Mouse (Mus musculus): ENCODE measurements at regions not wholly inside any gene's neighbourhood (a gene's known extent, or its start where the extent isn't known, plus 50 kb on each side); places are given as distances from the start of the nearest gene placed in this dataset.

GRCm38 (mm10) chr2:75518607-75519006 is 140.5 kb upstream of the Hnrnpa3 start:
- DNase-seq (ENCODE audit: low spot score) (peak; percentile 76), ATAC-seq (no peak)
- Histone ChIP-seq H3K36me3 (ENCODE audit: insufficient read depth, low read length) (no peaks in the 10 kb centered on the region), H3K9me3 (ENCODE audit: low read length) (no peaks in the 10 kb centered on the region), H3K27ac (no peak overlapping the region), H3K9ac (replicated peaks; ENCODE audit: low read length) (no peak overlapping the region), H3K4me1 (ENCODE audit: insufficient read depth, low read length) (no peaks in the 10 kb centered on the region), H3K27me3 (ENCODE audit: insufficient read depth, low read length) (no peaks in the 10 kb centered on the region), H3K4me3 (ENCODE audit: low read length) (no peak overlapping the region), H3K4me2 (ENCODE audit: low read depth, low read length) (no peak overlapping the region)
- TF ChIP-seq CTCF (IDR thresholded peaks at IDR 0.05; ENCODE audit: low read depth), result no peak
- WGBS, result 43% methylated on average over 1 of the region's 1 CpGs

- no peak overlapping the region for H3K4me3 ChIP-seq (ENCODE audit: low read length)
- H3K27ac ChIP-seq, result no peak overlapping the region
- TF ChIP-seq CTCF (IDR thresholded peaks at IDR 0.05; ENCODE audit: low read depth), result no peak
- H3K4me1 ChIP-seq (ENCODE audit: insufficient read depth, low read length), result no peaks in the 10 kb centered on the region
- H3K9me3 ChIP-seq (ENCODE audit: low read length), result no peaks in the 10 kb centered on the region
- no peak overlapping the region for H3K9ac ChIP-seq (replicated peaks; ENCODE audit: low read length)
- no peaks in the 10 kb centered on the region for H3K36me3 ChIP-seq (ENCODE audit: insufficient read depth, low read length)
- WGBS, result 42% methylated on average over 3 of the region's 3 CpGs
- no peak overlapping the region for H3K4me2 ChIP-seq (ENCODE audit: low read depth, low read length)
- H3K27me3 ChIP-seq (ENCODE audit: insufficient read depth, low read length), result no peaks in the 10 kb centered on the region
- DNase-seq (ENCODE audit: low spot score) (peak; percentile 15), ATAC-seq (no peak)
Observed at GRCm38 (mm10) chr2:75525562-75525961, 133.5 kb upstream of the Hnrnpa3 start.

GRCm38 (mm10) chr2:75528706-75529105 is 130.4 kb upstream of the Hnrnpa3 start:
- H3K36me3 ChIP-seq (ENCODE audit: insufficient read depth, low read length), result no peaks in the 10 kb centered on the region
- DNase-seq (ENCODE audit: low spot score) (no peak), ATAC-seq (no peak)
- no peak overlapping the region for H3K4me3 ChIP-seq (ENCODE audit: low read length)
- no peaks in the 10 kb centered on the region for H3K27me3 ChIP-seq (ENCODE audit: insufficient read depth, low read length)
- H3K27ac ChIP-seq, result no peak overlapping the region
- H3K9ac ChIP-seq (replicated peaks; ENCODE audit: low read length), result no peak overlapping the region
- H3K4me1 ChIP-seq (ENCODE audit: insufficient read depth, low read length), result no peaks in the 10 kb centered on the region
- H3K9me3 ChIP-seq (ENCODE audit: low read length), result no peaks in the 10 kb centered on the region
- TF ChIP-seq CTCF (IDR thresholded peaks at IDR 0.05; ENCODE audit: low read depth), result no peak
- 60% methylated on average over 2 of the region's 2 CpGs for WGBS
- no peak overlapping the region for H3K4me2 ChIP-seq (ENCODE audit: low read depth, low read length)

GRCm38 (mm10) chr2:75538114-75538513 is 120.9 kb upstream of the Hnrnpa3 start:
- ATAC-seq (no peak), DNase-seq (ENCODE audit: low spot score) (no peak)
- Histone ChIP-seq H3K27me3 (ENCODE audit: insufficient read depth, low read length) (no peaks in the 10 kb centered on the region), H3K4me1 (ENCODE audit: insufficient read depth, low read length) (peaks cover 5% of the 10 kb centered on the region; the same call in 1 of the 2 replicates), H3K4me2 (ENCODE audit: low read depth, low read length) (no peak overlapping the region), H3K9ac (replicated peaks; ENCODE audit: low read length) (no peak overlapping the region), H3K27ac (no peak overlapping the region), H3K36me3 (ENCODE audit: insufficient read depth, low read length) (no peaks in the 10 kb centered on the region), H3K9me3 (ENCODE audit: low read length) (no peaks in the 10 kb centered on the region), H3K4me3 (ENCODE audit: low read length) (no peak overlapping the region)
- WGBS, result 39% methylated on average over 4 of the region's 4 CpGs
- TF ChIP-seq CTCF (IDR thresholded peaks at IDR 0.05; ENCODE audit: low read depth), result no peak

GRCm38 (mm10) chr2:75539726-75540125 is 119.3 kb upstream of the Hnrnpa3 start:
- Histone ChIP-seq H3K4me2 (ENCODE audit: low read depth, low read length) (no peak overlapping the region), H3K4me3 (ENCODE audit: low read length) (no peak overlapping the region), H3K36me3 (ENCODE audit: insufficient read depth, low read length) (no peaks in the 10 kb centered on the region), H3K9ac (replicated peaks; ENCODE audit: low read length) (no peak overlapping the region), H3K27ac (no peak overlapping the region), H3K27me3 (ENCODE audit: insufficient read depth, low read length) (no peaks in the 10 kb centered on the region), H3K9me3 (ENCODE audit: low read length) (no peaks in the 10 kb centered on the region), H3K4me1 (ENCODE audit: insufficient read depth, low read length) (peaks cover 5% of the 10 kb centered on the region; the same call in 1 of the 2 replicates)
- DNase-seq (ENCODE audit: low spot score) (no peak), ATAC-seq (no peak)
- TF ChIP-seq CTCF (IDR thresholded peaks at IDR 0.05; ENCODE audit: low read depth), result no peak
- 91% methylated on average over 6 of the region's 6 CpGs for WGBS

- peaks cover 5% of the 10 kb centered on the region; the same call in 1 of the 2 replicates for H3K4me1 ChIP-seq (ENCODE audit: insufficient read depth, low read length)
- WGBS, result 52% methylated on average over 5 of the region's 5 CpGs
- ATAC-seq (no peak), DNase-seq (ENCODE audit: low spot score) (peak; percentile 26)
- H3K9me3 ChIP-seq (ENCODE audit: low read length), result no peaks in the 10 kb centered on the region
- H3K4me2 ChIP-seq (ENCODE audit: low read depth, low read length), result no peak overlapping the region
- no peak overlapping the region for H3K4me3 ChIP-seq (ENCODE audit: low read length)
- H3K27me3 ChIP-seq (ENCODE audit: insufficient read depth, low read length), result no peaks in the 10 kb centered on the region
- H3K27ac ChIP-seq, result no peak overlapping the region
- no peaks in the 10 kb centered on the region for H3K36me3 ChIP-seq (ENCODE audit: insufficient read depth, low read length)
- no peak overlapping the region for H3K9ac ChIP-seq (replicated peaks; ENCODE audit: low read length)
- no peak for TF ChIP-seq CTCF (IDR thresholded peaks at IDR 0.05; ENCODE audit: low read depth)
Observed at GRCm38 (mm10) chr2:75542331-75542730, 116.7 kb upstream of the Hnrnpa3 start.

GRCm38 (mm10) chr2:75542781-75543180 is 116.3 kb upstream of the Hnrnpa3 start:
- Histone ChIP-seq H3K9me3 (ENCODE audit: low read length) (no peaks in the 10 kb centered on the region), H3K4me2 (ENCODE audit: low read depth, low read length) (no peak overlapping the region), H3K4me3 (ENCODE audit: low read length) (no peak overlapping the region), H3K4me1 (ENCODE audit: insufficient read depth, low read length) (peaks cover 5% of the 10 kb centered on the region; the same call in 1 of the 2 replicates), H3K36me3 (ENCODE audit: insufficient read depth, low read length) (no peaks in the 10 kb centered on the region), H3K9ac (replicated peaks; ENCODE audit: low read length) (no peak overlapping the region), H3K27me3 (ENCODE audit: insufficient read depth, low read length) (no peaks in the 10 kb centered on the region), H3K27ac (no peak overlapping the region)
- DNase-seq (ENCODE audit: low spot score) (peak; percentile 59), ATAC-seq (peak; percentile 40; the same call in 1 of the 2 replicates)
- no peak for TF ChIP-seq CTCF (IDR thresholded peaks at IDR 0.05; ENCODE audit: low read depth)
- 43% methylated on average over 5 of the region's 5 CpGs for WGBS

Data from hindbrain, postnatal 0 days (tissue).